Comparison of ENCODE assay signal across 8 mouse cellular contexts in the genomic region with DNA sequence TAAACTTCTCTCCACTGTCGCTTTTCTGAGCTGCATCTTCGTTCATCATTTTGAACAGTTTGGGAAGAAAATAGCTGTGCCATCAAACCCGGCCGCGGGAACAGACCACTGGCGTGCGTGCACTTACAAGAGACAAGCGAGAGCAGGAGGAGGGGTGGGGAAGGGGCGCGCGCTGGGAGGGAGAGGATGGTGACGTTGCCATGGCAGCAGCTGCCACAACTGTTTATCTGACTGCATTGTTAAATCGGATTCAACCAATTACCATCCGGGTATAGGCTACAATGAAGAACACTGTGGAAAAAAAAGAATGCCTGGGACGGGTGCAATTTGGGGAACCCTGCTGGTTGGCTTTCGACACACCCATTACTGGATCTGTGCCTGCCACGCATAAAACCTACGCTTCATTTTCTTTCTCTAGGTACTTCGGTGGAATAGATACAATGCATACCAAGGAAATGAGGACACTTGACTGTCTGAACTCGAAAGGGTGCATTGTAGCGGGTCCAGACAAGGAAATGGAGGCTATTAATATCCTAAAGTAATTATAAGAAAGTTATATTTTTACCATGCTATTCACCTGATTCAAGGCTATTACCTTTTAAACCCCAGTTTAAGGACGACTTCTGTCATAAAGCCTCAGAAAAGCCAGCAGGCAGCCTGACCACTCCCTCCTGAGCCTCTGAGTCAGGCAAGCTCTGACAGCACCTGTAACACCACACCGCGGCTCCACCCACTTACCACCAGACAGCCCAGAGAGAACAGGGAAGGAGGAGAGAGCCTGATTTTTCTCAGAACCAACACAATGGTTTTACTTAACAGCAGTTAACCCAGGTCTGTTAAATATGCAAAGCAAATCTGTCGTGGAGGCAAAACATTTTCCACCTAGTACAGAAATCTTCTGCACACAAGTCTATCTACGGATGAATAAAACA.
DNase-seq lines count a peak whose midpoint lies in the region; ATAC-seq and TF ChIP-seq lines count a peak whose summit lies in the region.

No protein-coding gene starts in this region.

- TF ChIP-seq CTCF in brain, embryonic 14.5 days (IDR thresholded peaks at IDR 0.05; ENCODE audit: borderline replicate concordance, extremely low read depth, insufficient read depth, insufficient read length): no peak

- peak overlapping the region; percentile 32 for H3K4me3 ChIP-seq in ES-E14 (ENCODE audit: insufficient read depth in 1 of 2, low read depth in 1 of 2, low read length in 2 of 2, poor library complexity in 1 of 2, severe bottlenecking in 1 of 2)
- H3K4me3 ChIP-seq in forebrain, embryonic 12.5 days (replicated peaks): peak overlapping the region; percentile 46
- H3K4me3 ChIP-seq in limb, embryonic 10.5 days: peak overlapping the region; percentile 31
- peak overlapping the region; percentile 56 for H3K4me3 ChIP-seq in midbrain, embryonic 16.5 days (ENCODE audit: low read depth, low read length)

- ATAC-seq in forebrain, embryonic 12.5 days (ENCODE audit: low FRiP score): peak; percentile 90
- ATAC-seq in midbrain, embryonic 16.5 days: peak; percentile 93

- H3K27me3 ChIP-seq in forebrain, embryonic 12.5 days: no peaks in the 10 kb centered on the region
- H3K27me3 ChIP-seq in limb, embryonic 10.5 days (ENCODE audit: low read depth, poor library complexity, severe bottlenecking): peaks cover 17% of the 10 kb centered on the region
- no peaks in the 10 kb centered on the region for H3K27me3 ChIP-seq in midbrain, embryonic 16.5 days (ENCODE audit: control insufficient read depth, insufficient read depth, low read depth, low read length)

- H3K36me3 ChIP-seq in ES-E14 (ENCODE audit: control insufficient read depth, insufficient read depth, low read length, poor library complexity, severe bottlenecking): no peaks in the 10 kb centered on the region
- H3K36me3 ChIP-seq in forebrain, embryonic 12.5 days (replicated peaks): no peaks in the 10 kb centered on the region
- H3K36me3 ChIP-seq in limb, embryonic 10.5 days: no peaks in the 10 kb centered on the region
- H3K36me3 ChIP-seq in midbrain, embryonic 16.5 days (ENCODE audit: control insufficient read depth, insufficient read depth, low read length): no peaks in the 10 kb centered on the region

- H3K9me3 ChIP-seq in ES-E14 (ENCODE audit: control insufficient read depth, insufficient read depth, low read depth, low read length): no peaks in the 10 kb centered on the region
- H3K9me3 ChIP-seq in forebrain, embryonic 12.5 days: no peaks in the 10 kb centered on the region
- H3K9me3 ChIP-seq in limb, embryonic 10.5 days (replicated peaks): no peaks in the 10 kb centered on the region
- H3K9me3 ChIP-seq in midbrain, embryonic 16.5 days (replicated peaks; ENCODE audit: control insufficient read depth, low read length, poor library complexity, severe bottlenecking): no peaks in the 10 kb centered on the region

- no peak overlapping the region for H3K9ac ChIP-seq in ES-E14 (ENCODE audit: insufficient read depth, low read depth, low read length, poor library complexity, severe bottlenecking)
- H3K9ac ChIP-seq in forebrain, embryonic 12.5 days: peak overlapping the region; percentile 55
- peak overlapping the region; percentile 64 for H3K9ac ChIP-seq in midbrain, embryonic 16.5 days (ENCODE audit: low read depth, low read length)

- peak overlapping the region; percentile 60 for H3K4me2 ChIP-seq in forebrain, embryonic 12.5 days
- peak overlapping the region; percentile 74 for H3K4me2 ChIP-seq in midbrain, embryonic 16.5 days (ENCODE audit: low read length)

- peak; percentile 68 for DNase-seq in ES-E14 (ENCODE audit: low read depth, low spot score)
- DNase-seq in brain, embryonic 14.5 days (ENCODE audit: low read depth): peak; percentile 97
- DNase-seq in kidney, adult 11 months: peak; percentile 16
- peak; percentile 55 for DNase-seq in limb, embryonic 10.5 days (ENCODE audit: low spot score)
- no peak for DNase-seq in T-cell, adult 2 months (ENCODE audit: low spot score)
- no peak for DNase-seq in spleen, adult 18-20 months

- WGBS in forebrain, embryonic 12.5 days: 4% methylated on average over 26 of the region's 26 CpGs
- 7% methylated on average over 26 of the region's 26 CpGs for WGBS in limb, embryonic 10.5 days
- 2% methylated on average over 26 of the region's 26 CpGs for WGBS in midbrain, embryonic 16.5 days

- H3K4me1 ChIP-seq in ES-E14 (ENCODE audit: control insufficient read depth in 2 of 2, insufficient read depth in 2 of 2, low read length in 2 of 2, poor library complexity in 1 of 2): peaks cover 5 to 7% of the 10 kb centered on the region in 2 experiments
- peaks cover 24% of the 10 kb centered on the region for H3K4me1 ChIP-seq in forebrain, embryonic 12.5 days
- H3K4me1 ChIP-seq in limb, embryonic 10.5 days: peaks cover 12% of the 10 kb centered on the region
- H3K4me1 ChIP-seq in midbrain, embryonic 16.5 days (ENCODE audit: control insufficient read depth, insufficient read depth, low read length): peaks cover 18% of the 10 kb centered on the region

- TF ChIP-seq POLR2A in brain, embryonic 14.5 days (IDR thresholded peaks at IDR 0.05; ENCODE audit: borderline replicate concordance, extremely low read depth, insufficient read depth, insufficient read length, poor library complexity, severe bottlenecking): no peak

- no peak overlapping the region for H3K27ac ChIP-seq in ES-E14 (ENCODE audit: insufficient read depth, low read depth, low read length, poor library complexity, severe bottlenecking)
- peak overlapping the region; percentile 81 for H3K27ac ChIP-seq in forebrain, embryonic 12.5 days
- H3K27ac ChIP-seq in limb, embryonic 10.5 days: no peak overlapping the region
- H3K27ac ChIP-seq in midbrain, embryonic 16.5 days (ENCODE audit: low read length): peak overlapping the region; percentile 89

- in situ Hi-C loops in ES-E14 (cut with MboI; ENCODE audit: low sequenced_read_pairs in 2 of 2, unreplicated experiment in 2 of 2): no loop called here

TF ChIP-seq in ES-E14, 5 proteins besides CTCF, POLR2A, EP300 and RAD21:
- TF ChIP-seq ZNF384 (IDR thresholded peaks at IDR 0.05; ENCODE audit: low read depth, low read length): peak; percentile 80
- no peak for TF ChIP-seq HCFC1 (IDR thresholded peaks at IDR 0.05; ENCODE audit: borderline replicate concordance, insufficient read depth, low read length)
- 0 out of 2 replicates have a peak, but pooled peaks have one; percentile 43 for TF ChIP-seq CHD2 (IDR thresholded peaks at IDR 0.05; ENCODE audit: low read depth, low read length)
TF ChIP-seq in ES-E14: peak in this region for 2.

Comparison
In these comparisons a context has a peak if more than half of its experiments do, and no peak if none do; other contexts are left out.
1. DNase-seq: peak in ES-E14 (single experiment), brain, embryonic 14.5 days (single experiment), kidney, adult 11 months (single experiment) and limb, embryonic 10.5 days (single experiment); none in T-cell, adult 2 months (single experiment) and spleen, adult 18-20 months (0 of 2).
2. H3K27ac ChIP-seq: peak in forebrain, embryonic 12.5 days (single experiment) and midbrain, embryonic 16.5 days (single experiment); none in ES-E14 (single experiment) and limb, embryonic 10.5 days (single experiment).
3. Peak in every context shown above with its lines, with median percentiles within 50 percentile points of each other: H3K4me3 ChIP-seq.